Mouse (Mus musculus) CH12F3 (cell line): ENCODE measurements at regions not wholly inside any gene's neighbourhood (a gene's known extent, or its start where the extent isn't known, plus 50 kb on each side); places are given as distances from the start of the nearest gene placed in this dataset.

ENCODE experiments used
- in situ Hi-C: fragments of 300-500 bp; cut with MboI; formaldehyde crosslinking; loops from 2 replicates; pipeline ENCODE4 v1.14.3; 2020; ENCODE audit warnings: low sequenced_read_pairs

- in situ Hi-C loops = no loop called here
Observed at GRCm38 (mm10) chr2:144123395-144124034, 90.7 kb downstream of the Banf2 start.

- in situ Hi-C loops = no loop called here
Observed at GRCm38 (mm10) chr2:144127082-144128037, 94.5 kb downstream of the Banf2 start.

- in situ Hi-C loops = no loop called here
Observed at GRCm38 (mm10) chr2:144128038-144128402, 95.2 kb downstream of the Banf2 start.

- in situ Hi-C loops = no loop called here
Observed at GRCm38 (mm10) chr2:144128527-144128926, 95.7 kb downstream of the Banf2 start.

- in situ Hi-C loops = no loop called here
Observed at GRCm38 (mm10) chr2:144133806-144134574, 101.1 kb downstream of the Banf2 start.

- in situ Hi-C loops = no loop called here
Observed at GRCm38 (mm10) chr2:144134575-144134958, 101.7 kb downstream of the Banf2 start.

- in situ Hi-C loops = no loop called here
Observed at GRCm38 (mm10) chr2:144135586-144135985, 102.7 kb downstream of the Banf2 start.

GRCm38 (mm10) chr2:144143620-144144384 lies 110.9 kb downstream of the Banf2 start:
- in situ Hi-C loops = no loop called here

GRCm38 (mm10) chr2:144144486-144145136 lies 111.8 kb downstream of the Banf2 start:
- in situ Hi-C loops = no loop called here

GRCm38 (mm10) chr2:144156456-144157211 lies 113.8 kb upstream of the Mgme1 start:
- in situ Hi-C loops = no loop called here

GRCm38 (mm10) chr2:144157343-144157742 lies 113.1 kb upstream of the Mgme1 start:
- in situ Hi-C loops = no loop called here

GRCm38 (mm10) chr2:144158256-144158655 lies 112.2 kb upstream of the Mgme1 start:
- in situ Hi-C loops = no loop called here

GRCm38 (mm10) chr2:144159854-144160331 lies 110.6 kb upstream of the Mgme1 start:
- in situ Hi-C loops = loop anchor here (10.0 kb wide), 1 partner anchor 45 kb away; no protein-coding TSS in a partner anchor

GRCm38 (mm10) chr2:144160434-144160833 lies 110.0 kb upstream of the Mgme1 start:
- in situ Hi-C loops = loop anchor here (10.0 kb wide), 1 partner anchor 46 kb away; no protein-coding TSS in a partner anchor

GRCm38 (mm10) chr2:144161852-144162251 lies 108.6 kb upstream of the Mgme1 start:
- in situ Hi-C loops = loop anchor here (10.0 kb wide), 1 partner anchor 47 kb away; no protein-coding TSS in a partner anchor

- in situ Hi-C loops = loop anchor here (10.0 kb wide), 1 partner anchor 49 kb away; no protein-coding TSS in a partner anchor
Observed at GRCm38 (mm10) chr2:144164102-144164501, 106.4 kb upstream of the Mgme1 start.

- in situ Hi-C loops = loop anchor here (10.0 kb wide), 1 partner anchor 50 kb away; no protein-coding TSS in a partner anchor
Observed at GRCm38 (mm10) chr2:144164986-144165821, 105.3 kb upstream of the Mgme1 start.
